Mouse (Mus musculus) layer of hippocampus, adult 6 months (tissue): ENCODE data around the gene Lman1l. TPM values are rescaled to one million over a fixed set of nuclear protein-coding genes. Genes with fewer than 3 reads are reported as not detected.

ENCODE experiments used
- long read RNA-seq, 2 experiments: library from polyadenylated mRNA; unstranded; transcript quantifications; one replicate each; pipeline ENCODE4 v2.0.0; 2019 to 2020
- polyA plus RNA-seq: library from polyadenylated mRNA; unstranded; fragments of <200 nt; fragmentation: Nextera tagmentation; gene quantifications from 2 replicates; pipeline ENCODE4 v1.2.3, GENCODE M21; 2021

The Lman1l gene
- not detected in 2 replicates for polyA plus RNA-seq
- long read RNA-seq, experiment 1: 0 reads
- long read RNA-seq, experiment 2: 0 reads

DNA sequence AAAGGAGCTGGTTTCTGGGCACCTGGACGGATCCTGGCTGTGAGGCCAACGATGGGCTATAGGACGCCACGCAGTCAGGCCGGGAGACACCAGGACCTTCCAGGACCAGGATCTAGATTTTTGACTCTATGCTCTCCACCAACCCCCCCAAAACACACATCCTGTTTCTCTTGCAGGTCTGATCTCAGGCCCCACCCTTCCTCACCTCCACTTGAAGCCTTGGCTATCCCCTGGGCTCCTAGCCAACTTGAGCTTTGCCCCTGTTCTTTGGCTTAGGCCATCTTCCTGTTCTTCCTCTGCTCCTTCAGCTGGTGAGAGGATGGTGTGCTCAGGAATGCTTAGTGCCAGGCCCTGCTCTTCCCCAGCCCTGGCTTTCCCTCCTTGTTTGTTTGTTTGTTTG is at the start of gene Lman1l:
Gene Lman1l, minus strand, starts transcription at position 101 of the 400 bp plus-strand sequence.

DNA sequence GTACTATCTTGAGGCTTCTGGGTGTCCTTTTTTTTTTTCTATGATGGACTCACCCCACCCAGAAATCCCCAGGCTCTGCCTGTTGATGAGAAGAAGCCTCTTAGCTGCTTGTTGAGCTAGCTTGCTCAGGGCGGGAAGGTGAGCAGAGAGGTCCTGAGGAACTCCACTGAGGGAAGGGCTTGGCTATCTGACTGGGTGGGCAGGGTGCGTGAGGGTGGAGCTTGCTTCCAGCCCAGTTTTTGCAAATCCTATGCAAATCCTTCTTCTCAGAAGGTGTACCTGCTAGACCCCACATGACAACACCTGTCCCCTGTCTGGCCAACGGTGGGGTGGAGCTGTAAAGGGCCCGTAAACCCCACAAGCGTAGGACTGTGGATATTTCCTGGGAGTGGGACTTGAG is 32.7 kb upstream of the Lman1l start, which contains the start of gene Csk:
Gene Csk, minus strand, starts transcription at position 349 of the 400 bp plus-strand sequence.

GRCm38 (mm10) chr9:57606139-57606851 is 14.3 kb downstream of the Lman1l start, which contains the start of gene Cplx3:
TSS of gene Cplx3 (minus strand) at chr9:57606281.

DNA sequence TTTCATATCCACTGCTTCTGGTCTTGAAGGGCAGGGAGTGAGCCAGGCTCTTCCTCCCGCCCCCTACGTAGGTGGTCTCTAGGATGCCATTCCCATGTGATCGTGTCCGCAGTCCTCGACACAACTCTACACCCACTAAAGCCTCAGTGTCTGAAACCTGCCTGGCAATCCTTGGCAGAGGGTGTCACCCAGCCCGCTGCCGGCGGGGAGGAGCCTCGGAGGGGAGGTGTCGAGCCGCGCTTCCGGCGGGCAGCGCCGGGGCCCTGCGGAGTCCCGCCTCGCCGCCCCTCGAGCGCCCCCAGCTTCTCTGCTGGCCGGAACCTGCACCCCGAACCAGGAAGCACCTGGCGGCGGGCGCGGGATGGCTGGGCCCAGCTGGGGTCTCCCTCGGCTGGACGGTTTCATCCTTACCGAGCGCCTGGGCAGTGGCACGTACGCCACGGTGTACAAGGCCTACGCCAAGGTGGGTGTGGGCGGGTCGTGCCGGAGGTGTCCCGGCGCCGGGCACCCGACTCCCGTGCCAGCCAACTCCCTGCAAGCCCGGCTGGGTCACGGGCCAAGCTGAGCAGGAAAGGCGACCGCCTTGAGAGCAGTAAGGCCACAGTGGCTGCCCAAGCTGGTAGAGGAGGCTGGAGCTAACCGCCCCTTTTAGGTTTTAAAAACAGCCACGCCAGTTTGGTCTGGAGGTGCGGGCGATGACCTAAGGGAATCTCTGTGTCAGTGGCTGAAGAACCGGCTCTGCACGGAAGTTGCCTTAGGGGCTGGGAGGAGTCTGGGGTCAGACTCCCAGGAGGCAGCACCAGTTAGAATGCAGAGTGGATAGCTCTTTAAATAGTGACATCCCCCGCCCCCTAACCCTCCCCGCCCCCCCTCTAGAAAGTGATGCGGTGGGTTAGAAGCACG is 31.1 kb downstream of the Lman1l start, which contains the start of gene Ulk3:
Gene Ulk3, plus strand, starts transcription at position 229 of the 903 bp plus-strand sequence.

DNA sequence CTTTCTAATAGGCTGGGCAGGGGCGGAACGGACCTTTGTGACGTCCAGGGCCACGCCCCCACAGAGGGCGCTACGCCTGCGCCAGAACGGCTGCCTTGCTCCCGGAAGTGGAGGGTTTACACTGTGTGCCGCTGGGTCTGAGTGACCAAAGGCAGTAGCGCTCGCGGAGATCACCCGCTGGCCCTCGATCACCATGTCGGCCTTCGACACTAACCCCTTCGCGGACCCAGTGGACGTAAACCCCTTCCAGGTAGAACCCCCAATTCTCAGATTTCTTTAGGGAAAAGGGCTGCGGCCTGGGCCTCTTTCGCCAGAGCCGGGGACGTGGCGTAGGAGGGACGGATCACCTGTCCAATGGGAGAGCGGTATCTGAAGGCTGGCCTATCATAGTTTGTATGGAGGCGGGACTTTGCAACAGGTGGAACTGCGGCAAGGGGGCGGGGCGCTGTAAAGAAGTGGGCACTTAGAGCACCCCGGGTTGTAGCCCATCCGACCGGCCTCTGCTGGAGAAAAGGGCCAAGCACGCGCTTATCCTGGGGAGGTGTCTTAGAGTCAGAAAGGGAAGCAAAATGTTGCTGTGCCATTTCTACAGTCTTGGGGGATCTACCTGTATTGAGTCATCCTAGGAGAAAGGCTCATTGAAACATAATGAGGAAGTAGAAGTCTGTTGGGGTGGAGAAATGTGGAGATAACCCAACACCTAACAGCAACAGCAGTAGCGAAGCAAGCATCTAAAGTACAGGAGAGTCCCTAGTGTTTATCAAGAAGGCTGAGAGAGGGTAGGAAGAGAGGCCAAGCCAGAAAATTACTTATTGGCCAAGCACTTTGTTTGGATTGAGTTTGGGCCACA is 59.5 kb downstream of the Lman1l start, which contains the start of gene Scamp2:
Gene Scamp2, plus strand, starts transcription at position 83 of the 850 bp plus-strand sequence.

Other genes with a start within 250 kb of the Lman1l start
- gene Ppcdc, start 180.7 kb downstream of the Lman1l start, polyA plus RNA-seq: 16.6 and 17.1 TPM in 2 replicates
- 200 and 265 TPM in 2 replicates for gene Scamp5, start 152.7 kb downstream of the Lman1l start, polyA plus RNA-seq
- gene Rpp25, start 116.7 kb downstream of the Lman1l start, polyA plus RNA-seq: 17.8 and 20.5 TPM in 2 replicates
- 1,316 and 1,331 TPM in 2 replicates for gene Cox5a, start 99.5 kb downstream of the Lman1l start, polyA plus RNA-seq
- 9.8 and 11.6 TPM in 2 replicates for gene Fam219b, start 83.2 kb downstream of the Lman1l start, polyA plus RNA-seq
- gene Mpi, start 68.0 kb downstream of the Lman1l start, polyA plus RNA-seq: 49.3 and 50.8 TPM in 2 replicates
- gene Scamp2, start 59.8 kb downstream of the Lman1l start, polyA plus RNA-seq: 33.9 and 37.4 TPM in 2 replicates
- gene Ulk3, start 31.3 kb downstream of the Lman1l start, polyA plus RNA-seq: 7.0 and 9.7 TPM in 2 replicates
- 3.6 and 6.0 TPM in 2 replicates for gene Cplx3, start 14.5 kb downstream of the Lman1l start, polyA plus RNA-seq
- 3.8 and 4.6 TPM in 2 replicates for gene Csk, start 32.9 kb upstream of the Lman1l start, polyA plus RNA-seq
- not detected in 2 replicates for gene Cyp1a2, start 62.9 kb upstream of the Lman1l start, polyA plus RNA-seq
- 0.10 TPM in 1 of 2 replicates, not detected in the other for gene Cyp1a1, start 67.2 kb upstream of the Lman1l start, polyA plus RNA-seq
- 9.3 and 9.9 TPM in 2 replicates for gene Edc3, start 87.8 kb upstream of the Lman1l start, polyA plus RNA-seq
- gene Clk3, start 145.1 kb upstream of the Lman1l start, polyA plus RNA-seq: 27.9 and 34.7 TPM in 2 replicates
- gene Arid3b, start 216.0 kb upstream of the Lman1l start, polyA plus RNA-seq: 1.2 and 1.6 TPM in 2 replicates